Mouse (Mus musculus) intestine, embryonic 14.5 days (tissue): ENCODE data around the gene Stat4. TPM values are rescaled to one million over a fixed set of nuclear protein-coding genes. Genes with fewer than 3 reads are reported as not detected.

Experiments used
- ATAC-seq: fragments of 200-750 bp; cut with Nextera tagmentation; replicated peaks from 2 replicates; pipeline ENCODE4 v1.8.0; 2017; ENCODE audit warnings: low read depth, moderate number of reproducible peaks, moderate TSS enrichment, moderate library complexity; ENCODE audit not compliant: low FRiP score, low TSS enrichment
- DNase-seq: peaks from one replicate; pipeline ENCODE4 v3.0.0-alpha.2; 2018; ENCODE audit warnings: low spot score
- H3K27ac ChIP-seq: fragments of 300-500 bp; sonication (generic); 2 replicates; pipeline ENCODE4 v1.5.1; 2014; ENCODE audit warnings: low read depth, mild to moderate bottlenecking, control low read depth
- H3K27me3 ChIP-seq: fragments of 300-500 bp; sonication (generic); replicated peaks from 2 replicates; pipeline ENCODE4 v1.6.1; 2014; ENCODE audit warnings: low read length, control low read depth; ENCODE audit not compliant: control insufficient read depth, insufficient read depth
- H3K36me3 ChIP-seq: fragments of 300-500 bp; sonication (generic); 2 replicates; pipeline ENCODE4 v1.6.1; 2014; ENCODE audit warnings: low read length, control low read depth; ENCODE audit not compliant: control insufficient read depth, insufficient read depth
- H3K4me1 ChIP-seq: fragments of 300-500 bp; sonication (generic); replicated peaks from 2 replicates; pipeline ENCODE4 v1.6.1; 2014; ENCODE audit warnings: low read length, control low read depth, mixed read lengths; ENCODE audit not compliant: control insufficient read depth, insufficient read depth
- H3K4me2 ChIP-seq: fragments of 300-500 bp; sonication (generic); 2 replicates; pipeline ENCODE4 v1.6.1; 2014; ENCODE audit warnings: low read length
- H3K4me3 ChIP-seq: fragments of 300-500 bp; sonication (generic); 2 replicates; pipeline ENCODE4 v1.5.1; 2014; ENCODE audit warnings: low read depth, low read length, control low read depth, mixed read lengths
- H3K9ac ChIP-seq: fragments of 300-500 bp; sonication (generic); 2 replicates; pipeline ENCODE4 v1.6.1; 2014; ENCODE audit warnings: mild to moderate bottlenecking, low read length
- H3K9me3 ChIP-seq: fragments of 300-500 bp; sonication (generic); 2 replicates; pipeline ENCODE4 v1.6.1; 2016; ENCODE audit warnings: low read length, control low read depth; ENCODE audit not compliant: control insufficient read depth
- WGBS: fragments of 180-500 bp; shearing (Covaris S2); extraction: QIAGEN DNeasy Blood & Tissue Kit; methylation state at CpG from one replicate; pipeline ENCODE4 v1.1.7; 2014; 5-methylcytosine and 5-hydroxymethylcytosine counted together
- polyA plus RNA-seq: library from polyadenylated mRNA; unstranded; fragments of >200 nt; fragmentation: Nextera tagmentation; extraction: Ambion mirVana; gene quantifications from 2 replicates; pipeline ENCODE4 v1.2.1, GENCODE M21; 2014

The Stat4 gene
- polyA plus RNA-seq, 1 experiment from 2014 or later = 2.4 TPM

GRCm38 (mm10) chr1:52146214-52146970 is 159.4 kb downstream of the Stat4 start:
- no peak overlapping the region for H3K9ac ChIP-seq
- DNase-seq = no peak

GRCm38 (mm10) chr1:52147431-52147830 is 160.5 kb downstream of the Stat4 start:
- Histone ChIP-seq H3K36me3 (0 out of 2 replicates have a peak, but pooled peaks cover 3% of the 10 kb centered on the region), H3K4me1 (peaks cover 20% of the 10 kb centered on the region; the same call in 1 of the 2 replicates), H3K4me3 (no peak overlapping the region), H3K27ac (no peak overlapping the region), H3K9me3 (no peaks in the 10 kb centered on the region), H3K4me2 (no peak overlapping the region), H3K27me3 (no peaks in the 10 kb centered on the region), H3K9ac (no peak overlapping the region)
- WGBS = 91% methylated on average over 2 of the region's 2 CpGs
- ATAC-seq = no peak
- no peak for DNase-seq

More at GRCm38 (mm10) chr1:52146214-52146970, 159.4 kb downstream of the Stat4 start:
- Histone ChIP-seq H3K4me2 (no peak overlapping the region), H3K36me3 (0 out of 2 replicates have a peak, but pooled peaks cover 3% of the 10 kb centered on the region), H3K27me3 (no peaks in the 10 kb centered on the region), H3K4me1 (peaks cover 20% of the 10 kb centered on the region; the same call in 1 of the 2 replicates), H3K9me3 (no peaks in the 10 kb centered on the region), H3K27ac (no peak overlapping the region), H3K4me3 (no peak overlapping the region)
- ATAC-seq = peak; percentile 61; the same call in 1 of the 2 replicates
- 57% methylated on average over 12 of the region's 12 CpGs for WGBS

GRCm38 (mm10) chr1:52148178-52148577 is 161.2 kb downstream of the Stat4 start:
- no peak for ATAC-seq
- Histone ChIP-seq H3K27ac (no peak overlapping the region), H3K9ac (no peak overlapping the region), H3K4me2 (no peak overlapping the region), H3K27me3 (no peaks in the 10 kb centered on the region), H3K4me3 (no peak overlapping the region), H3K9me3 (no peaks in the 10 kb centered on the region), H3K36me3 (0 out of 2 replicates have a peak, but pooled peaks cover 3% of the 10 kb centered on the region), H3K4me1 (peaks cover 20% of the 10 kb centered on the region; the same call in 1 of the 2 replicates)
- no peak for DNase-seq
- 68% methylated on average over 7 of the region's 7 CpGs for WGBS

GRCm38 (mm10) chr1:52148696-52149095 is 161.7 kb downstream of the Stat4 start:
- no peaks in the 10 kb centered on the region for H3K27me3 ChIP-seq
- H3K4me2 ChIP-seq = no peak overlapping the region
- no peaks in the 10 kb centered on the region for H3K9me3 ChIP-seq
- peaks cover 20% of the 10 kb centered on the region; the same call in 1 of the 2 replicates for H3K4me1 ChIP-seq
- H3K27ac ChIP-seq = no peak overlapping the region
- WGBS = 78% methylated on average over 7 of the region's 7 CpGs
- DNase-seq = no peak
- no peak overlapping the region for H3K4me3 ChIP-seq
- ATAC-seq = no peak
- no peak overlapping the region for H3K9ac ChIP-seq
- 0 out of 2 replicates have a peak, but pooled peaks cover 3% of the 10 kb centered on the region for H3K36me3 ChIP-seq

GRCm38 (mm10) chr1:52149934-52150346 is 163.0 kb downstream of the Stat4 start:
- H3K4me2 ChIP-seq = 0 out of 2 replicates have a peak overlapping the region, but pooled peaks have one; percentile 2
- WGBS = 40% methylated on average over 9 of the region's 9 CpGs
- H3K27me3 ChIP-seq = no peaks in the 10 kb centered on the region
- peaks cover 17% of the 10 kb centered on the region; the same call in 1 of the 2 replicates for H3K4me1 ChIP-seq
- no peaks in the 10 kb centered on the region for H3K9me3 ChIP-seq
- 0 out of 2 replicates have a peak, but pooled peaks cover 2% of the 10 kb centered on the region for H3K36me3 ChIP-seq
- DNase-seq (no peak), ATAC-seq (no peak)
- no peak overlapping the region for H3K4me3 ChIP-seq
- no peak overlapping the region for H3K27ac ChIP-seq
- H3K9ac ChIP-seq = no peak overlapping the region

- no peaks in the 10 kb centered on the region for H3K9me3 ChIP-seq
- H3K4me2 ChIP-seq = no peak overlapping the region
- H3K4me3 ChIP-seq = no peak overlapping the region
- no peak for ATAC-seq
- H3K9ac ChIP-seq = no peak overlapping the region
- H3K36me3 ChIP-seq = no peaks in the 10 kb centered on the region
- DNase-seq = no peak
- peaks cover 17% of the 10 kb centered on the region; the same call in 1 of the 2 replicates for H3K4me1 ChIP-seq
- no peaks in the 10 kb centered on the region for H3K27me3 ChIP-seq
- 33% methylated on average over 11 of the region's 11 CpGs for WGBS
- no peak overlapping the region for H3K27ac ChIP-seq
Measured at GRCm38 (mm10) chr1:52150676-52151075, 163.7 kb downstream of the Stat4 start.

- H3K9ac ChIP-seq = no peak overlapping the region
- no peak overlapping the region for H3K27ac ChIP-seq
Measured at GRCm38 (mm10) chr1:52151166-52151565, 164.2 kb downstream of the Stat4 start.

GRCm38 (mm10) chr1:52152369-52152768 is 165.4 kb downstream of the Stat4 start:
- Histone ChIP-seq H3K27ac (no peak overlapping the region), H3K36me3 (no peaks in the 10 kb centered on the region), H3K9ac (no peak overlapping the region), H3K4me3 (no peak overlapping the region), H3K4me2 (no peak overlapping the region), H3K4me1 (peaks cover 14% of the 10 kb centered on the region; the same call in 1 of the 2 replicates), H3K9me3 (no peaks in the 10 kb centered on the region), H3K27me3 (no peaks in the 10 kb centered on the region)
- WGBS = 73% methylated on average over 13 of the region's 13 CpGs
- ATAC-seq (no peak), DNase-seq (no peak)

More at GRCm38 (mm10) chr1:52151166-52151565, 164.2 kb downstream of the Stat4 start:
- Histone ChIP-seq H3K27me3 (no peaks in the 10 kb centered on the region), H3K36me3 (no peaks in the 10 kb centered on the region), H3K4me2 (no peak overlapping the region), H3K4me1 (peaks cover 17% of the 10 kb centered on the region; the same call in 1 of the 2 replicates), H3K9me3 (no peaks in the 10 kb centered on the region), H3K4me3 (no peak overlapping the region)
- DNase-seq (no peak), ATAC-seq (no peak)
- 94% methylated on average over 5 of the region's 5 CpGs for WGBS
